Mouse (Mus musculus) G1E (cell line): ENCODE measurements around the gene Dnase1.

ENCODE experiments used
- CTCF ChIP-seq: IDR thresholded peaks from 2 replicates; pipeline ENCODE4 v1.5.1; 2012; ENCODE audit warnings: low read depth, low read length, inconsistent platforms, mixed read lengths
- GATA1 ChIP-seq: IDR thresholded peaks from 2 replicates; pipeline ENCODE4 v1.6.1; 2012; ENCODE audit warnings: borderline replicate concordance, low read length, inconsistent platforms, mixed read lengths
- GATA2 ChIP-seq: IDR thresholded peaks from 2 replicates; pipeline ENCODE4 v1.6.1; 2012; ENCODE audit warnings: low read depth, low read length, inconsistent platforms, borderline replicate concordance
- POLR2AphosphoS5 ChIP-seq: IDR thresholded peaks from 2 replicates; pipeline ENCODE4 v1.6.1; 2012; ENCODE audit warnings: low read depth, low read length, inconsistent platforms; ENCODE audit not compliant: insufficient replicate concordance

GRCm38 (mm10) chr16:4087214-4087913 lies 50.6 kb downstream of the Dnase1 start:
- no peak for TF ChIP-seq CTCF
- no peak for TF ChIP-seq POLR2AphosphoS5
- TF ChIP-seq GATA1: no peak
- no peak for TF ChIP-seq GATA2
